Mouse (Mus musculus) thymus, postnatal 25 days (tissue): ENCODE data around the gene Pom121l2.
A peak's percentile ranks its signal among the peaks of the same experiment; 100 is the strongest.

Experiments
- DNase-seq: peaks from one replicate; pipeline ENCODE4 v3.0.0; 2022

Gene Pom121l2

GRCm38 (mm10) chr13:21994896-21995295, 13.9 kb downstream of the Pom121l2 start:
- no peak for DNase-seq

GRCm38 (mm10) chr13:21995331-21995914, 14.4 kb downstream of the Pom121l2 start:
- DNase-seq, result peak; percentile 45

GRCm38 (mm10) chr13:21996101-21996839, 15.3 kb downstream of the Pom121l2 start:
- no peak for DNase-seq

- DNase-seq, result no peak
Observed at GRCm38 (mm10) chr13:21996840-21997185, 15.8 kb downstream of the Pom121l2 start.

- no peak for DNase-seq
Observed at GRCm38 (mm10) chr13:21997201-21997820, 16.3 kb downstream of the Pom121l2 start.

- DNase-seq, result no peak
Observed at GRCm38 (mm10) chr13:21997821-21998220, 16.8 kb downstream of the Pom121l2 start.

GRCm38 (mm10) chr13:21998412-21998811, 17.4 kb downstream of the Pom121l2 start:
- DNase-seq, result no peak

GRCm38 (mm10) chr13:21999147-21999546, 18.2 kb downstream of the Pom121l2 start:
- no peak for DNase-seq

GRCm38 (mm10) chr13:22001346-22001745, 20.4 kb downstream of the Pom121l2 start:
- DNase-seq, result no peak

- DNase-seq, result peak; percentile 34
Observed at GRCm38 (mm10) chr13:22001823-22002222, 20.8 kb downstream of the Pom121l2 start.

GRCm38 (mm10) chr13:22005605-22006333, 24.8 kb downstream of the Pom121l2 start:
- peak; percentile 68 for DNase-seq

- peak; percentile 75 for DNase-seq
Observed at GRCm38 (mm10) chr13:22006334-22007120, 25.5 kb downstream of the Pom121l2 start.

GRCm38 (mm10) chr13:22007121-22007510, 26.1 kb downstream of the Pom121l2 start:
- no peak for DNase-seq

GRCm38 (mm10) chr13:22007872-22008271, 26.9 kb downstream of the Pom121l2 start:
- no peak for DNase-seq

- DNase-seq, result no peak
Observed at GRCm38 (mm10) chr13:22008707-22009106, 27.7 kb downstream of the Pom121l2 start.

- no peak for DNase-seq
Observed at GRCm38 (mm10) chr13:22009642-22010041, 28.6 kb downstream of the Pom121l2 start, which contains the start of gene Prss16. Gene Prss16 (minus strand): TSS chr13:22009742.

- no peak for DNase-seq
Observed at GRCm38 (mm10) chr13:22013716-22014115, 32.7 kb downstream of the Pom121l2 start.

GRCm38 (mm10) chr13:22014411-22014845, 33.4 kb downstream of the Pom121l2 start:
- DNase-seq, result no peak

- DNase-seq, result peak; percentile 86
Observed at GRCm38 (mm10) chr13:22015479-22016450, 34.8 kb downstream of the Pom121l2 start.

- DNase-seq, result peak; percentile 61
Observed at GRCm38 (mm10) chr13:22019934-22020835, 39.2 kb downstream of the Pom121l2 start.
